Mouse (Mus musculus) T-cell, adult 66 days (primary cell): ENCODE data around the gene Vmn1r87. TPM values are rescaled to one million over a fixed set of nuclear protein-coding genes. Genes with fewer than 3 reads are reported as not detected.

Source experiments
- total RNA-seq, 2 experiments: library from RNA; stranded (reverse); gene quantifications; 3 replicates in 1 of 2; 4 replicates in 1 of 2; pipeline ENCODE4 v1.2.4; 2023

Vmn1r87 gene
- not detected for total RNA-seq

GRCm38 (mm10) chr7:13140057-13140456 lies at the start of gene Vmn1r87:
TSS of gene Vmn1r87 (minus strand) at chr7:13140157.

GRCm38 (mm10) chr7:13159268-13159667 lies 19.3 kb upstream of the Vmn1r87 start, which contains the start of gene Vmn1r88:
TSS of gene Vmn1r88 (plus strand) at chr7:13159568.

GRCm38 (mm10) chr7:13119817-13120216 lies 20.1 kb downstream of the Vmn1r87 start, which contains the start of gene Vmn1r86:
TSS of gene Vmn1r86 (minus strand) at chr7:13119917.

GRCm38 (mm10) chr7:13095073-13095472 lies 44.9 kb downstream of the Vmn1r87 start, which contains the start of gene Vmn1r85:
TSS of gene Vmn1r85 (minus strand) at chr7:13095173.

Other genes with a start within 250 kb of the Vmn1r87 start
- gene Zscan22, start 242.3 kb downstream of the Vmn1r87 start, total RNA-seq, result 10 to 100 TPM; 11.9 to 13.9 TPM
- gene Rps5, start 217.9 kb downstream of the Vmn1r87 start, total RNA-seq, result 1,000 to 10,000 TPM; 2,987 to 3,057 TPM
- 1 to 10 TPM; 1.3 to 2.1 TPM for gene Rnf225, start 212.7 kb downstream of the Vmn1r87 start, total RNA-seq
- gene Zfp324, start 174.3 kb downstream of the Vmn1r87 start, total RNA-seq, result 1 to 10 TPM; 3.8 to 4.0 TPM
- gene Zfp446, start 162.3 kb downstream of the Vmn1r87 start, total RNA-seq, result 1 to 10 TPM; 8.4 to 10.0 TPM
- gene Slc27a5, start 142.0 kb downstream of the Vmn1r87 start, total RNA-seq, result 1 to 10 TPM in 1 of 2 experiments, not detected in 1; 1.9 TPM
- 100 to 1,000 TPM; 399 to 401 TPM for gene Trim28, start 141.0 kb downstream of the Vmn1r87 start, total RNA-seq
- gene Zbtb45, start 130.1 kb downstream of the Vmn1r87 start, total RNA-seq, result 10 to 100 TPM; 22.0 to 22.4 TPM
- 100 to 1,000 TPM; 118 to 133 TPM for gene Chmp2a, start 105.3 kb downstream of the Vmn1r87 start, total RNA-seq
- gene Ube2m, start 101.9 kb downstream of the Vmn1r87 start, total RNA-seq, result 100 to 1,000 TPM in 1 of 2 experiments, 10 to 100 TPM in 1; 84.0 to 106 TPM
- under 1 TPM; 0.36 to 0.52 TPM for gene Mzf1, start 85.4 kb downstream of the Vmn1r87 start, total RNA-seq
- gene Vmn1r85, start 45.0 kb downstream of the Vmn1r87 start, total RNA-seq, result not detected
- gene Vmn1r86, start 20.2 kb downstream of the Vmn1r87 start, total RNA-seq, result not detected
- under 1 TPM; 0.26 to 0.30 TPM for gene Vmn1r88, start 19.4 kb upstream of the Vmn1r87 start, total RNA-seq
- not detected for gene Vmn1r89, start 72.9 kb upstream of the Vmn1r87 start, total RNA-seq
- gene Lig1, start 137.1 kb upstream of the Vmn1r87 start, total RNA-seq, result 10 to 100 TPM; 18.0 to 23.3 TPM
- gene Zswim9, start 138.6 kb upstream of the Vmn1r87 start, total RNA-seq, result 1 to 10 TPM; 6.4 to 8.2 TPM
- gene Pla2g4c, start 184.5 kb upstream of the Vmn1r87 start, total RNA-seq, result 1 to 10 TPM; 1.0 to 1.2 TPM